8 mouse cellular contexts compared by ENCODE assay signal in the genomic region with DNA sequence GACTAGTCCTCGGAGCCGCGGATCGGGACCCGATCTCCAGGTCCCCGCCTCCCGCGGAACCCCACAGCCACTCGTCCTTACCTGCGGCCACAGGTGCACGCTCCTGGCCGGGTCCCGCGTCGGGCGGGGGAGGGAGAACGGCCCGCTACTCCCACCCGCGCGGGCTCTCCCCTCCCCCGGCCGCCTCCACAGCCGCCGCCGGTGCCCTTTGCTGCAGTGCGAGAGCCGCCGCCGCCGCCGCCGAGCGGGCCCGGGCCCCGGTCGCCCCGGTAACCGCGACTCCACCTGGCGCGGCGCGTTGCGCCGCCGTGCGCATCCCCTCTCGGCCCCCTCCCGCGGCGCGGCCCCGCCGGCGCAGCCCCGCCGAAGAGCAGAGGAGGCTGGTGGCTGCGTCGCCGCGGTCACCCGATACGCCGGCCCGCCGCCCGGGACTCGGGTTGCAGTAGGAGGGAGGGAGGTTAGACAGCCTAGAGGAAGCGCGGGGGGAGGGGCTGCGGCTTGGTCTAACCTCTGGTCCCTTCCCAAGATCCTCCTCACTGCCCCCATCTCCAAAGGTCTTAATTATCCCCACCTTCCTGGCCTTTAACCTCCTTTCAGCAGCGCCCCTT. TPM values are rescaled to one million over a fixed set of nuclear protein-coding genes. Genes with fewer than 3 reads are reported as not detected.
DNase-seq lines count a peak whose midpoint lies in the region; ATAC-seq and TF ChIP-seq lines count a peak whose summit lies in the region.

No protein-coding gene starts in this region.

- TF ChIP-seq EP300 in CH12.LX (IDR thresholded peaks at IDR 0.05; ENCODE audit: low read length) = no peak

- in situ Hi-C loops in CH12.LX (cut with MboI; ENCODE audit: low pct_ligation_motif_present, low pct_unique_long_range_greater_than_20kb, low sequenced_read_pairs) = no loop called here

- no peaks in the 10 kb centered on the region for H3K36me3 ChIP-seq in CH12.LX (replicated peaks in 1 of 2; ENCODE audit: control insufficient read depth in 1 of 2, insufficient read depth in 1 of 2, low read length in 1 of 2)
- no peaks in the 10 kb centered on the region for H3K36me3 ChIP-seq in embryonic facial prominence, embryonic 13.5 days
- H3K36me3 ChIP-seq in hindbrain, embryonic 14.5 days (replicated peaks; ENCODE audit: control insufficient read depth, insufficient read depth) = 0 out of 2 replicates have a peak, but pooled peaks cover 9% of the 10 kb centered on the region
- H3K36me3 ChIP-seq in liver, adult 2 months (ENCODE audit: control insufficient read depth, insufficient read depth, low read length) = no peaks in the 10 kb centered on the region
- no peaks in the 10 kb centered on the region for H3K36me3 ChIP-seq in neural tube, embryonic 14.5 days (ENCODE audit: control insufficient read depth, insufficient read depth, low read length)

- no peak for TF ChIP-seq RAD21 in CH12.LX (IDR thresholded peaks at IDR 0.05; ENCODE audit: low read depth, low read length)

- peak overlapping the region in 1 of 3 experiments; percentile 36 for H3K4me3 ChIP-seq in CH12.LX (replicated peaks in 1 of 3; ENCODE audit: low read depth in 2 of 3, low read length in 2 of 3, poor library complexity in 1 of 3)
- peak overlapping the region; percentile 60 for H3K4me3 ChIP-seq in embryonic facial prominence, embryonic 13.5 days
- peak overlapping the region; percentile 36 for H3K4me3 ChIP-seq in hindbrain, embryonic 14.5 days (replicated peaks; ENCODE audit: low read length)
- peak overlapping the region; percentile 39; the same call in 1 of the 2 replicates for H3K4me3 ChIP-seq in liver, adult 2 months (ENCODE audit: insufficient read depth, low read depth, low read length)
- peak overlapping the region; percentile 47 for H3K4me3 ChIP-seq in neural tube, embryonic 14.5 days (ENCODE audit: low read depth, low read length)

- peaks cover 3% of the 10 kb centered on the region for H3K9me3 ChIP-seq in CH12.LX (replicated peaks; ENCODE audit: low read length)
- no peaks in the 10 kb centered on the region for H3K9me3 ChIP-seq in embryonic facial prominence, embryonic 13.5 days
- H3K9me3 ChIP-seq in hindbrain, embryonic 14.5 days (ENCODE audit: control insufficient read depth, low read length) = no peaks in the 10 kb centered on the region
- no peaks in the 10 kb centered on the region for H3K9me3 ChIP-seq in neural tube, embryonic 14.5 days (ENCODE audit: control insufficient read depth, low read length)

- TF ChIP-seq POLR2A in CH12.LX (IDR thresholded peaks at IDR 0.05; ENCODE audit: low read depth, low read length) = no peak
- no peak for TF ChIP-seq POLR2A in liver, adult 2 months (IDR thresholded peaks at IDR 0.05; ENCODE audit: extremely low read depth, insufficient read depth, low read length)

- peak; percentile 62; the same call in 1 of the 2 replicates for ATAC-seq in embryonic facial prominence, embryonic 13.5 days (ENCODE audit: insufficient number of reproducible peaks, insufficient read depth, low FRiP score, low TSS enrichment, low read depth)
- ATAC-seq in hindbrain, embryonic 14.5 days (ENCODE audit: low FRiP score) = peak; percentile 41
- peak; percentile 52 for ATAC-seq in neural tube, embryonic 14.5 days (ENCODE audit: low read depth)

- DNase-seq in B cell, adult 2 months = peak; percentile 35 to 36
- DNase-seq in CH12.LX (ENCODE audit: extremely low read depth) = no peak
- no peak for DNase-seq in hindbrain, embryonic 14.5 days (ENCODE audit: low spot score)
- no peak for DNase-seq in liver, adult 2 months (ENCODE audit: extremely low read depth, low read depth, low spot score)
- no peak for DNase-seq in natural killer cell, adult 2 months (ENCODE audit: low spot score in 2 of 2)
- no peak for DNase-seq in urinary bladder, postnatal 4 days (ENCODE audit: low spot score in 2 of 2)

- WGBS in embryonic facial prominence, embryonic 13.5 days = under 1% methylated on average over 69 of the region's 73 CpGs
- WGBS in hindbrain, embryonic 14.5 days = 2% methylated on average over 37 of the region's 73 CpGs
- WGBS in liver, adult 2 months = 1% methylated on average over 65 of the region's 73 CpGs
- under 1% methylated on average over 23 of the region's 73 CpGs for WGBS in neural tube, embryonic 14.5 days

- peak overlapping the region; percentile 81 for H3K4me2 ChIP-seq in CH12.LX (ENCODE audit: insufficient read depth, low read depth, poor library complexity, severe bottlenecking)
- H3K4me2 ChIP-seq in embryonic facial prominence, embryonic 13.5 days = peak overlapping the region; percentile 100
- H3K4me2 ChIP-seq in hindbrain, embryonic 14.5 days (replicated peaks) = peak overlapping the region; percentile 86
- peak overlapping the region; percentile 92 for H3K4me2 ChIP-seq in neural tube, embryonic 14.5 days (ENCODE audit: low read depth, low read length)

- H3K79me2 ChIP-seq in CH12.LX (replicated peaks; ENCODE audit: control insufficient read depth, extremely low read depth, insufficient read depth, poor library complexity, severe bottlenecking) = no peaks in the 10 kb centered on the region
- H3K79me2 ChIP-seq in liver, adult 2 months (ENCODE audit: control insufficient read depth, insufficient read depth, low read length) = no peaks in the 10 kb centered on the region

- no peak overlapping the region for H3K27ac ChIP-seq in CH12.LX (ENCODE audit: insufficient read depth, low read depth)
- H3K27ac ChIP-seq in embryonic facial prominence, embryonic 13.5 days = no peak overlapping the region
- H3K27ac ChIP-seq in hindbrain, embryonic 14.5 days = no peak overlapping the region
- no peak overlapping the region for H3K27ac ChIP-seq in liver, adult 2 months (replicated peaks; ENCODE audit: insufficient read depth, low read depth, low read length)
- H3K27ac ChIP-seq in neural tube, embryonic 14.5 days (ENCODE audit: low read depth, low read length) = no peak overlapping the region

- H3K9ac ChIP-seq in CH12.LX (ENCODE audit: insufficient read depth, low read depth) = no peak overlapping the region
- peak overlapping the region; percentile 70 for H3K9ac ChIP-seq in embryonic facial prominence, embryonic 13.5 days
- peak overlapping the region; percentile 50 for H3K9ac ChIP-seq in hindbrain, embryonic 14.5 days
- H3K9ac ChIP-seq in liver, adult 2 months (ENCODE audit: low read depth, low read length) = no peak overlapping the region; the same call in 1 of the 2 replicates
- peak overlapping the region; percentile 56 for H3K9ac ChIP-seq in neural tube, embryonic 14.5 days (replicated peaks; ENCODE audit: low read depth, low read length)

- H3K27me3 ChIP-seq in CH12.LX (replicated peaks) = peaks cover 100% of the 10 kb centered on the region
- peaks cover 89% of the 10 kb centered on the region for H3K27me3 ChIP-seq in embryonic facial prominence, embryonic 13.5 days
- peaks cover 34% of the 10 kb centered on the region for H3K27me3 ChIP-seq in hindbrain, embryonic 14.5 days (ENCODE audit: control insufficient read depth, insufficient read depth, low read length)
- H3K27me3 ChIP-seq in liver, adult 2 months (ENCODE audit: control insufficient read depth, insufficient read depth, low read length) = peaks cover 31% of the 10 kb centered on the region
- H3K27me3 ChIP-seq in neural tube, embryonic 14.5 days (ENCODE audit: control insufficient read depth, insufficient read depth, low read length) = peaks cover 21% of the 10 kb centered on the region; the same call in 1 of the 2 replicates

- dilution Hi-C loops in CH12.LX (cut with MboI; ENCODE audit: extremely low pct_ligation_motif_present, extremely low pct_unique_long_range_greater_than_20kb, low sequenced_read_pairs) = no loop called here

- no peak for TF ChIP-seq CTCF in CH12.LX (conservative IDR thresholded peaks at IDR 0.05 in 1 of 2, IDR thresholded peaks at IDR 0.05 in 1 of 2; ENCODE audit: low read depth in 2 of 2, low read length in 2 of 2)
- no peak for TF ChIP-seq CTCF in liver, adult 2 months (IDR thresholded peaks at IDR 0.05; ENCODE audit: low read depth, low read length)

- peaks cover 5 to 9% of the 10 kb centered on the region in 2 experiments for H3K4me1 ChIP-seq in CH12.LX (ENCODE audit: control insufficient read depth in 1 of 2, insufficient read depth in 2 of 2)
- peaks cover 25% of the 10 kb centered on the region for H3K4me1 ChIP-seq in embryonic facial prominence, embryonic 13.5 days
- H3K4me1 ChIP-seq in hindbrain, embryonic 14.5 days (replicated peaks; ENCODE audit: control insufficient read depth, insufficient read depth, low read length) = peaks cover 34% of the 10 kb centered on the region
- 0 out of 2 replicates have a peak, but pooled peaks cover 1% of the 10 kb centered on the region for H3K4me1 ChIP-seq in liver, adult 2 months (ENCODE audit: control insufficient read depth, insufficient read depth, low read length)
- H3K4me1 ChIP-seq in neural tube, embryonic 14.5 days (ENCODE audit: control insufficient read depth, insufficient read depth, low read length) = peaks cover 19% of the 10 kb centered on the region

TF ChIP-seq in CH12.LX, 34 proteins besides CTCF, POLR2A, EP300 and RAD21 (continues in another document):
- TF ChIP-seq NRF1 (IDR thresholded peaks at IDR 0.05; ENCODE audit: low read depth, low read length) (peak; percentile 27), MEF2A (IDR thresholded peaks at IDR 0.05; ENCODE audit: borderline replicate concordance, low read depth, low read length) (peak; percentile 29; the same call in 1 of the 2 replicates), CHD1 (IDR thresholded peaks at IDR 0.05; ENCODE audit: low read depth, low read length) (no peak), IRF4 (IDR thresholded peaks at IDR 0.05; ENCODE audit: low read depth, low read length) (peak; percentile 26; the same call in 1 of the 2 replicates)

RNA-seq across cellular contexts. Expression of a gene that starts 29.1 kb away (rescaled TPM):
- total RNA-seq in CH12.LX (2012; rRNA removed) = 0.08 TPM in 2 replicates
- total RNA-seq in CH12.LX (2014; rRNA removed) = not detected in 2 replicates
- polyA plus RNA-seq in CH12.LX (2012; ENCODE audit: insufficient read length, low read depth) = 0.09 and 0.12 TPM in 2 replicates
- polyA plus RNA-seq in embryonic facial prominence, embryonic 13.5 days (2015; fragmentation: Nextera tagmentation; extraction: Ambion mirVana) = 0.76 and 1.2 TPM in 2 replicates
- 9.1 and 11.8 TPM in 2 replicates for polyA plus RNA-seq in hindbrain, embryonic 14.5 days (2014; fragmentation: Nextera tagmentation; extraction: Ambion mirVana)
- total RNA-seq in liver, adult 2 months (2014; rRNA removed) = under 0.01 and 0.20 TPM in 2 replicates
- 0.06 and 0.12 TPM in 2 replicates for polyA plus RNA-seq in liver, adult 2 months (2012; rRNA removed)
- polyA plus RNA-seq in neural tube, embryonic 14.5 days (2014; fragmentation: Nextera tagmentation; extraction: Ambion mirVana) = 7.6 and 8.1 TPM in 2 replicates

RNA-seq across cellular contexts. Expression of a gene that starts 46.8 kb away (rescaled TPM):
- total RNA-seq in CH12.LX (2012; rRNA removed) (0.17 TPM in 1 of 2 replicates, not detected in the other), CH12.LX (2014; rRNA removed) (not detected in 2 replicates)
- 0.30 and 0.50 TPM in 2 replicates for polyA plus RNA-seq in CH12.LX (2012; ENCODE audit: insufficient read length, low read depth)
- 1.4 and 1.8 TPM in 2 replicates for polyA plus RNA-seq in embryonic facial prominence, embryonic 13.5 days (2015; fragmentation: Nextera tagmentation; extraction: Ambion mirVana)
- 0.41 TPM in 1 of 2 replicates, not detected in the other for polyA plus RNA-seq in hindbrain, embryonic 14.5 days (2014; fragmentation: Nextera tagmentation; extraction: Ambion mirVana)
- total RNA-seq in liver, adult 2 months (2014; rRNA removed) = not detected in 2 replicates
- not detected in 2 replicates for polyA plus RNA-seq in liver, adult 2 months (2012; rRNA removed)
- 0.26 and 0.33 TPM in 2 replicates for polyA plus RNA-seq in neural tube, embryonic 14.5 days (2014; fragmentation: Nextera tagmentation; extraction: Ambion mirVana)

Comparison
In these comparisons a context has a peak if more than half of its experiments do, and no peak if none do; other contexts are left out.
1. DNase-seq: peak in B cell, adult 2 months (2 of 2); none in CH12.LX (single experiment), hindbrain, embryonic 14.5 days (single experiment), liver, adult 2 months (single experiment), natural killer cell, adult 2 months (0 of 2) and urinary bladder, postnatal 4 days (0 of 2).
2. H3K9ac ChIP-seq: peak in embryonic facial prominence, embryonic 13.5 days (single experiment), hindbrain, embryonic 14.5 days (single experiment) and neural tube, embryonic 14.5 days (single experiment); none in CH12.LX (single experiment) and liver, adult 2 months (single experiment).
3. Peak in every context shown above with its lines, with median percentiles within 50 percentile points of each other: H3K4me2 ChIP-seq and ATAC-seq.